Mouse (Mus musculus): ENCODE results near the gene Gmeb1. TPM values are rescaled to one million over a fixed set of nuclear protein-coding genes. Genes with fewer than 3 reads are reported as not detected.

Gmeb1 gene
- total and polyA plus RNA-seq, 3 experiments: 7.9 to 19.3 (median 9.0) TPM

- Histone ChIP-seq H3K9ac (ENCODE audit: insufficient read depth, low read depth) (peak overlapping the region; percentile 98), H3K4me2 (ENCODE audit: insufficient read depth, low read depth, poor library complexity, severe bottlenecking) (peak overlapping the region; percentile 90), H3K9me3 (replicated peaks; ENCODE audit: low read length) (peaks cover 2% of the 10 kb centered on the region), H3K36me3 (replicated peaks in 1 of 2; ENCODE audit: control insufficient read depth in 1 of 2, insufficient read depth in 1 of 2, low read length in 1 of 2) (peaks cover 0 to 36% of the 10 kb centered on the region in 2 experiments), H3K4me3 (replicated peaks in 1 of 3; ENCODE audit: low read depth in 2 of 3, low read length in 2 of 3, poor library complexity in 1 of 3) (peak overlapping the region; percentile 58 to 69 (median 65)), H3K27me3 (replicated peaks) (no peaks in the 10 kb centered on the region), H3K4me1 (ENCODE audit: control insufficient read depth in 1 of 2, insufficient read depth in 2 of 2) (peaks cover 5 to 16% of the 10 kb centered on the region in 2 experiments; a peak in 3 of 4 replicates), H3K79me2 (replicated peaks; ENCODE audit: control insufficient read depth, extremely low read depth, insufficient read depth, poor library complexity, severe bottlenecking) (peaks cover 24% of the 10 kb centered on the region), H3K27ac (ENCODE audit: insufficient read depth, low read depth) (no peak overlapping the region)
- in situ Hi-C loops (cut with MboI; ENCODE audit: low pct_ligation_motif_present, low pct_unique_long_range_greater_than_20kb, low sequenced_read_pairs) (no loop called here), dilution Hi-C loops (cut with MboI; ENCODE audit: extremely low pct_ligation_motif_present, extremely low pct_unique_long_range_greater_than_20kb, low sequenced_read_pairs) (no loop called here)
- TF ChIP-seq MAX (IDR thresholded peaks at IDR 0.05; ENCODE audit: low read length): peak; percentile 79; the same call in 1 of the 2 replicates
- TF ChIP-seq POLR2AphosphoS2 (IDR thresholded peaks at IDR 0.05; ENCODE audit: low read depth, low read length): no peak
- peak; percentile 43; the same call in 1 of the 2 replicates for TF ChIP-seq ZNF384 (IDR thresholded peaks at IDR 0.05; ENCODE audit: low read depth, low read length)
- no peak for DNase-seq (ENCODE audit: extremely low read depth)
Measured at GRCm38 (mm10) chr4:132262358-132262616, 885 bp upstream of the Gmeb1 start.

- dilution Hi-C loops (cut with MboI; ENCODE audit: extremely low pct_ligation_motif_present, extremely low pct_unique_long_range_greater_than_20kb, low sequenced_read_pairs): no loop called here
- no peak for DNase-seq (ENCODE audit: extremely low read depth)
Measured at GRCm38 (mm10) chr4:132260404-132261379, 710 bp downstream of the Gmeb1 start.

More at GRCm38 (mm10) chr4:132260404-132261379, 710 bp downstream of the Gmeb1 start:
- Histone ChIP-seq H3K79me2 (replicated peaks; ENCODE audit: control insufficient read depth, extremely low read depth, insufficient read depth, poor library complexity, severe bottlenecking) (peaks cover 24% of the 10 kb centered on the region), H3K4me1 (ENCODE audit: control insufficient read depth in 1 of 2, insufficient read depth in 2 of 2) (peaks cover 5 to 16% of the 10 kb centered on the region in 2 experiments; a peak in 3 of 4 replicates), H3K4me3 (replicated peaks in 1 of 3; ENCODE audit: low read depth in 2 of 3, low read length in 2 of 3, poor library complexity in 1 of 3) (peak overlapping the region; percentile 72 to 90 (median 87)), H3K36me3 (replicated peaks in 1 of 2; ENCODE audit: control insufficient read depth in 1 of 2, insufficient read depth in 1 of 2, low read length in 1 of 2) (peaks cover 0 to 31% of the 10 kb centered on the region in 2 experiments), H3K9me3 (replicated peaks; ENCODE audit: low read length) (peaks cover 2% of the 10 kb centered on the region), H3K27ac (ENCODE audit: insufficient read depth, low read depth) (peak overlapping the region; percentile 82), H3K9ac (ENCODE audit: insufficient read depth, low read depth) (peak overlapping the region; percentile 98), H3K27me3 (replicated peaks) (no peaks in the 10 kb centered on the region), H3K4me2 (ENCODE audit: insufficient read depth, low read depth, poor library complexity, severe bottlenecking) (peak overlapping the region; percentile 26)
- in situ Hi-C loops (cut with MboI; ENCODE audit: low pct_ligation_motif_present, low pct_unique_long_range_greater_than_20kb, low sequenced_read_pairs): no loop called here
- TF ChIP-seq UBTF (IDR thresholded peaks at IDR 0.05; ENCODE audit: low read depth, low read length) (0 out of 2 replicates have a peak, but pooled peaks have one; percentile 20), TCF12 (IDR thresholded peaks at IDR 0.05; ENCODE audit: low read depth, low read length) (0 out of 2 replicates have a peak, but pooled peaks have one; percentile 16), GABPA (IDR thresholded peaks at IDR 0.05; ENCODE audit: insufficient replicate concordance, low read depth, low read length) (no peak), ZNF384 (IDR thresholded peaks at IDR 0.05; ENCODE audit: low read depth, low read length) (no peak), MYC (IDR thresholded peaks at IDR 0.05; ENCODE audit: low read depth, low read length) (no peak; the same call in 1 of the 2 replicates), ZMIZ1 (IDR thresholded peaks at IDR 0.05; ENCODE audit: low read depth, low read length) (peak; percentile 39; the same call in 1 of the 2 replicates), NELFE (IDR thresholded peaks at IDR 0.05; ENCODE audit: low read depth, low read length) (no peak), POLR2AphosphoS2 (IDR thresholded peaks at IDR 0.05; ENCODE audit: low read depth, low read length) (0 out of 2 replicates have a peak, but pooled peaks have one; percentile 30), MAX (IDR thresholded peaks at IDR 0.05; ENCODE audit: low read length) (no peak), MEF2A (IDR thresholded peaks at IDR 0.05; ENCODE audit: borderline replicate concordance, low read depth, low read length) (0 out of 2 replicates have a peak, but pooled peaks have one; percentile 0), ETS1 (conservative IDR thresholded peaks at IDR 0.05; ENCODE audit: low read depth, low read length) (no peak), ELF1 (IDR thresholded peaks at IDR 0.05; ENCODE audit: low read depth, low read length) (peak; percentile 91), IRF4 (IDR thresholded peaks at IDR 0.05; ENCODE audit: low read depth, low read length) (no peak), MAZ (IDR thresholded peaks at IDR 0.05; ENCODE audit: low read depth, low read length) (no peak; the same call in 1 of the 2 replicates), HCFC1 (IDR thresholded peaks at IDR 0.05; ENCODE audit: low read depth, low read length) (peak; percentile 32; the same call in 1 of the 2 replicates), POLR2A (IDR thresholded peaks at IDR 0.05; ENCODE audit: low read depth, low read length) (0 out of 2 replicates have a peak, but pooled peaks have one; percentile 22), CHD2 (IDR thresholded peaks at IDR 0.05; ENCODE audit: low read length) (peak; percentile 56), SIN3A (IDR thresholded peaks at IDR 0.05; ENCODE audit: low read length) (peak; percentile 59; the same call in 1 of the 2 replicates), TBP (conservative IDR thresholded peaks at IDR 0.05; ENCODE audit: low read depth, low read length) (0 out of 2 replicates have a peak, but pooled peaks have one; percentile 57)

Data from CH12.LX (cell line).